Mouse (Mus musculus): ENCODE results near the gene Os9. TPM values are rescaled to one million over a fixed set of nuclear protein-coding genes. Genes with fewer than 3 reads are reported as not detected.
"Not testable (repeated sequence)": the region's sequence is repeated elsewhere in the genome, so short reads cannot be mapped to it uniquely, and the experiment has no call there.

Os9 gene
- polyA plus RNA-seq (2012; rRNA removed): 106 and 108 TPM in 2 replicates

- DNase-seq (ENCODE audit: extremely low spot score in 1 of 2, low spot score in 1 of 2): peak; percentile 98
These were observed at the start of gene Os9 for GRCm38 (mm10) chr10:127121066-127121477. Gene Os9 (minus strand): TSS chr10:127121131.

GRCm38 (mm10) chr10:127170002-127170401 is 49.1 kb upstream of the Os9 start:
- no peak for DNase-seq (ENCODE audit: extremely low spot score in 1 of 2, low spot score in 1 of 2)

GRCm38 (mm10) chr10:127167614-127168192 is 46.8 kb upstream of the Os9 start:
- no peak for DNase-seq (ENCODE audit: extremely low spot score in 1 of 2, low spot score in 1 of 2)

GRCm38 (mm10) chr10:127166771-127167613 is 46.1 kb upstream of the Os9 start:
- DNase-seq (ENCODE audit: extremely low spot score in 1 of 2, low spot score in 1 of 2): no peak

- DNase-seq (ENCODE audit: extremely low spot score in 1 of 2, low spot score in 1 of 2): no peak
These were observed 45.4 kb upstream of the Os9 start for GRCm38 (mm10) chr10:127166404-127166715.

- no peak for DNase-seq (ENCODE audit: extremely low spot score in 1 of 2, low spot score in 1 of 2)
These were observed 44.9 kb upstream of the Os9 start for GRCm38 (mm10) chr10:127165654-127166403.

- no peak for DNase-seq (ENCODE audit: extremely low spot score in 1 of 2, low spot score in 1 of 2)
These were observed 44.4 kb upstream of the Os9 start for GRCm38 (mm10) chr10:127165354-127165653.

GRCm38 (mm10) chr10:127164631-127165353 is 43.9 kb upstream of the Os9 start, which contains the start of gene B4galnt1:
Gene B4galnt1 (plus strand): TSS chr10:127165225.
- DNase-seq (ENCODE audit: extremely low spot score in 1 of 2, low spot score in 1 of 2): peak in 1 of 2 experiments; percentile 82

GRCm38 (mm10) chr10:127164190-127164589 is 43.3 kb upstream of the Os9 start:
- DNase-seq (ENCODE audit: extremely low spot score in 1 of 2, low spot score in 1 of 2): no peak

GRCm38 (mm10) chr10:127162771-127163261 is 41.9 kb upstream of the Os9 start:
- peak in 1 of 2 experiments; percentile 64 for DNase-seq (ENCODE audit: extremely low spot score in 1 of 2, low spot score in 1 of 2)

- no peak for DNase-seq (ENCODE audit: extremely low spot score in 1 of 2, low spot score in 1 of 2)
These were observed 39.8 kb upstream of the Os9 start for GRCm38 (mm10) chr10:127160728-127161127.

GRCm38 (mm10) chr10:127160081-127160480 is 39.1 kb upstream of the Os9 start:
- peak in 1 of 2 experiments; percentile 73 for DNase-seq (ENCODE audit: extremely low spot score in 1 of 2, low spot score in 1 of 2)

GRCm38 (mm10) chr10:127158471-127158870 is 37.5 kb upstream of the Os9 start:
- DNase-seq (ENCODE audit: extremely low spot score in 1 of 2, low spot score in 1 of 2): no peak

- no peak for DNase-seq (ENCODE audit: extremely low spot score in 1 of 2, low spot score in 1 of 2)
These were observed 35.6 kb upstream of the Os9 start for GRCm38 (mm10) chr10:127156511-127156910.

- no peak for DNase-seq (ENCODE audit: extremely low spot score in 1 of 2, low spot score in 1 of 2)
These were observed 35.2 kb upstream of the Os9 start for GRCm38 (mm10) chr10:127156089-127156488.

- DNase-seq (ENCODE audit: extremely low spot score in 1 of 2, low spot score in 1 of 2): no peak
These were observed 33.7 kb upstream of the Os9 start for GRCm38 (mm10) chr10:127154652-127155051.

GRCm38 (mm10) chr10:127154241-127154640 is 33.3 kb upstream of the Os9 start:
- no peak for DNase-seq (ENCODE audit: extremely low spot score in 1 of 2, low spot score in 1 of 2)

GRCm38 (mm10) chr10:127153323-127153722 is 32.4 kb upstream of the Os9 start:
- DNase-seq (ENCODE audit: extremely low spot score in 1 of 2, low spot score in 1 of 2): no peak

- DNase-seq (ENCODE audit: extremely low spot score in 1 of 2, low spot score in 1 of 2): not testable (repeated sequence)
These were observed 31.6 kb upstream of the Os9 start for GRCm38 (mm10) chr10:127152556-127152955.

GRCm38 (mm10) chr10:127151233-127151632 is 30.3 kb upstream of the Os9 start:
- not testable (repeated sequence) for DNase-seq (ENCODE audit: extremely low spot score in 1 of 2, low spot score in 1 of 2)

- DNase-seq (ENCODE audit: extremely low spot score in 1 of 2, low spot score in 1 of 2): no peak
These were observed 29.5 kb upstream of the Os9 start for GRCm38 (mm10) chr10:127150471-127150872.
